Mouse (Mus musculus) lung, embryonic 16.5 days (tissue): Measurements from ENCODE around the gene Emc4. TPM values are rescaled to one million over a fixed set of nuclear protein-coding genes. Genes with fewer than 3 reads are reported as not detected.

Source experiments
- ATAC-seq: fragments of 200-750 bp; cut with Nextera tagmentation; 2 replicates; pipeline ENCODE4 v1.8.0; 2017; ENCODE audit warnings: low read depth, mild to moderate bottlenecking, moderate library complexity
- H3K27ac ChIP-seq: fragments of 300-500 bp; sonication (generic); 2 replicates; pipeline ENCODE4 v1.5.1; 2014; ENCODE audit warnings: mild to moderate bottlenecking, control low read depth, low read length
- H3K27me3 ChIP-seq: fragments of 300-500 bp; sonication (generic); 2 replicates; pipeline ENCODE4 v1.6.1; 2014; ENCODE audit warnings: low read depth, low read length, mixed read lengths; ENCODE audit not compliant: control insufficient read depth, insufficient read depth
- H3K36me3 ChIP-seq: fragments of 300-500 bp; sonication (generic); 2 replicates; pipeline ENCODE4 v1.6.1; 2014; ENCODE audit warnings: low read length; ENCODE audit not compliant: control insufficient read depth, insufficient read depth
- H3K4me1 ChIP-seq: fragments of 300-500 bp; sonication (generic); replicated peaks from 2 replicates; pipeline ENCODE4 v1.6.1; 2014; ENCODE audit warnings: low read length, mixed read lengths; ENCODE audit not compliant: control insufficient read depth, insufficient read depth
- H3K4me2 ChIP-seq: fragments of 300-500 bp; sonication (generic); 2 replicates; pipeline ENCODE4 v1.6.1; 2014; ENCODE audit warnings: low read depth, low read length, control low read depth
- H3K4me3 ChIP-seq: fragments of 300-500 bp; sonication (generic); 2 replicates; pipeline ENCODE4 v1.5.1; 2014; ENCODE audit warnings: mild to moderate bottlenecking, low read length, control low read depth
- H3K9ac ChIP-seq: fragments of 300-500 bp; sonication (generic); 2 replicates; pipeline ENCODE4 v1.6.1; 2014; ENCODE audit warnings: low read length, control low read depth
- H3K9me3 ChIP-seq: fragments of 300-500 bp; sonication (generic); 2 replicates; pipeline ENCODE4 v1.6.1; 2016; ENCODE audit warnings: low read length; ENCODE audit not compliant: control insufficient read depth
- WGBS: fragments of 180-500 bp; shearing (Covaris S2); extraction: QIAGEN DNeasy Blood & Tissue Kit; methylation state at CpG from one replicate; pipeline ENCODE4 v1.1.7; 2014; 5-methylcytosine and 5-hydroxymethylcytosine counted together
- polyA plus RNA-seq: library from polyadenylated mRNA; unstranded; fragments of >200 nt; fragmentation: Nextera tagmentation; extraction: Ambion mirVana; gene quantifications from 2 replicates; pipeline ENCODE4 v1.2.1, GENCODE M21; 2015

Gene Emc4
- polyA plus RNA-seq, 1 experiment from 2014 or later, result 109 TPM

DNA sequence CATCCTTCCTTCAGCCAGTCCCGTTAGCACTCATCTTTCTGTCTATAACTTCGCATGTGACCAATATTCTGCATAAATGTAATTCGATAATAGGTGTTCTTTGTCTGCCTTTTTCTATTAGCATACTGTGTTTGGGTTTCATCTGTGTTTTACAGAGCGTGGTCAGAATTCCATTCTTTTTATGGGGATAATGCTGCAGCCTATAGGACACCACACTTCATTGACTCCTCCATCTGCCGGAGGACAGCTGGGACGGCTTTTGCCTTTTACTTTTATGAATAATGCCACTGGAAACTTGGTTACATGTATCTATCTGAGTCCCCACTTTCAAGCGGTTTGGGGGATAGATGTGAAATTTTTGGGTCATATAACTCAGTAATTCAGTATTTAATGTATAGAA lies 52.2 kb downstream of the Emc4 start:
- 88% methylated on average over 7 of the region's 7 CpGs for WGBS
- Histone ChIP-seq H3K4me1 (no peaks in the 10 kb centered on the region), H3K9me3 (no peaks in the 10 kb centered on the region), H3K36me3 (no peaks in the 10 kb centered on the region), H3K9ac (no peak overlapping the region), H3K27ac (no peak overlapping the region), H3K27me3 (no peaks in the 10 kb centered on the region), H3K4me2 (no peak overlapping the region), H3K4me3 (no peak overlapping the region)
- no peak for ATAC-seq

Other genes with a start within 250 kb of the Emc4 start
- not detected in 2 replicates for gene Olfr1316, start 233.1 kb downstream of the Emc4 start, polyA plus RNA-seq
- not detected in 2 replicates for gene Olfr1317, start 227.7 kb downstream of the Emc4 start, polyA plus RNA-seq
- not detected in 2 replicates for gene Olfr1318, start 213.8 kb downstream of the Emc4 start, polyA plus RNA-seq
- 17.3 and 19.4 TPM in 2 replicates for gene Lpcat4, start 128.6 kb downstream of the Emc4 start, polyA plus RNA-seq
- not detected in 2 replicates for gene Nutm1, start 108.7 kb downstream of the Emc4 start, polyA plus RNA-seq
- gene Nop10, start 106.1 kb downstream of the Emc4 start, polyA plus RNA-seq, result 174 and 177 TPM in 2 replicates
- gene Slc12a6, start 102.2 kb downstream of the Emc4 start, polyA plus RNA-seq, result 8.9 and 9.8 TPM in 2 replicates
- not detected in 2 replicates for gene Gm21985, start 101.7 kb downstream of the Emc4 start, polyA plus RNA-seq
- 39.0 and 45.8 TPM in 2 replicates for gene Katnbl1, start 11.2 kb upstream of the Emc4 start, polyA plus RNA-seq
- 20.3 and 21.5 TPM in 2 replicates for gene Emc7, start 87.0 kb upstream of the Emc4 start, polyA plus RNA-seq
- 0.09 and 0.18 TPM in 2 replicates for gene Chrm5, start 112.7 kb upstream of the Emc4 start, polyA plus RNA-seq
- 4.4 and 4.6 TPM in 2 replicates for gene Aven, start 124.9 kb upstream of the Emc4 start, polyA plus RNA-seq